In genomic region chr11:48815851-48816250, GRCm38 (mm10) we compare ENCODE assay signal across 8 mouse cellular contexts. TPM values are rescaled to one million over a fixed set of nuclear protein-coding genes. Genes with fewer than 3 reads are reported as not detected.
DNase-seq lines count a peak whose midpoint lies in the region; ATAC-seq and TF ChIP-seq lines count a peak whose summit lies in the region.

No protein-coding gene starts in this region.

- peak overlapping the region; percentile 80 for H3K9ac ChIP-seq in forebrain, embryonic 12.5 days
- peak overlapping the region; percentile 86 for H3K9ac ChIP-seq in liver, embryonic 13.5 days

- peak overlapping the region; percentile 78 for H3K4me3 ChIP-seq in C2C12 (ENCODE audit: insufficient read depth, poor library complexity, severe bottlenecking)
- H3K4me3 ChIP-seq in forebrain, embryonic 12.5 days (replicated peaks): peak overlapping the region; percentile 86
- H3K4me3 ChIP-seq in liver, embryonic 13.5 days (replicated peaks): peak overlapping the region; percentile 86

- no peak for TF ChIP-seq CTCF in C2C12 (IDR thresholded peaks at IDR 0.05; ENCODE audit: control insufficient read depth, insufficient read depth, insufficient read length)

- H3K79me2 ChIP-seq in C2C12 (ENCODE audit: control insufficient read depth, insufficient read depth): peaks cover 41% of the 10 kb centered on the region

- H3K4me1 ChIP-seq in forebrain, embryonic 12.5 days: peaks cover 23% of the 10 kb centered on the region
- peaks cover 49% of the 10 kb centered on the region for H3K4me1 ChIP-seq in liver, embryonic 13.5 days (replicated peaks)

- H3K27ac ChIP-seq in forebrain, embryonic 12.5 days: no peak overlapping the region
- H3K27ac ChIP-seq in liver, embryonic 13.5 days: peak overlapping the region; percentile 95

- DNase-seq in heart, adult 11 months: peak; percentile 95
- DNase-seq in heart, postnatal 14 days: no peak
- no peak for DNase-seq in liver, embryonic 13.5 days
- DNase-seq in urinary bladder, postnatal 10 days (ENCODE audit: low spot score): no peak
- DNase-seq in adipocyte (ENCODE audit: low spot score): no peak
- DNase-seq in gastrocnemius, postnatal 10 days: no peak

- H3K79me3 ChIP-seq in C2C12 (ENCODE audit: low read depth): peaks cover 33% of the 10 kb centered on the region

- peak overlapping the region; percentile 75 for H3ac ChIP-seq in C2C12 (ENCODE audit: control insufficient read depth, insufficient read length, low read depth)

- intact Hi-C loops in heart, postnatal 14 days (cut with DNase I): loop anchor here (2.0 to 5.0 kb wide), 2 partner anchors 15 to 386 kb away; partner anchors contain the start of genes Rack1 and Zfp62

- H3K4me2 ChIP-seq in forebrain, embryonic 12.5 days: peak overlapping the region; percentile 91
- peak overlapping the region; percentile 91 for H3K4me2 ChIP-seq in liver, embryonic 13.5 days

- ATAC-seq in forebrain, embryonic 12.5 days (ENCODE audit: low FRiP score): no peak
- ATAC-seq in liver, embryonic 13.5 days (ENCODE audit: low read depth): no peak

- peaks cover 45% of the 10 kb centered on the region for H3K36me3 ChIP-seq in C2C12 (ENCODE audit: control insufficient read depth, insufficient read depth)
- peaks cover 28% of the 10 kb centered on the region for H3K36me3 ChIP-seq in forebrain, embryonic 12.5 days (replicated peaks)
- H3K36me3 ChIP-seq in liver, embryonic 13.5 days: peaks cover 31% of the 10 kb centered on the region

- WGBS in forebrain, embryonic 12.5 days: 82% methylated on average over 16 of the region's 16 CpGs
- 56% methylated on average over 16 of the region's 16 CpGs for WGBS in liver, embryonic 13.5 days (ENCODE audit: insufficient replicate concordance)

- H3K9me3 ChIP-seq in forebrain, embryonic 12.5 days: no peaks in the 10 kb centered on the region
- no peaks in the 10 kb centered on the region for H3K9me3 ChIP-seq in liver, embryonic 13.5 days (replicated peaks)

- no peaks in the 10 kb centered on the region for H3K27me3 ChIP-seq in C2C12 (ENCODE audit: control insufficient read depth, insufficient read depth, insufficient read length)
- no peaks in the 10 kb centered on the region for H3K27me3 ChIP-seq in forebrain, embryonic 12.5 days
- H3K27me3 ChIP-seq in liver, embryonic 13.5 days: no peaks in the 10 kb centered on the region

TF ChIP-seq in C2C12, 6 proteins besides CTCF, POLR2A, EP300 and RAD21:
- TF ChIP-seq MYOD1 (IDR thresholded peaks at IDR 0.05; ENCODE audit: control insufficient read depth, insufficient read length, low read depth) (no peak), MYOG (IDR thresholded peaks at IDR 0.05; ENCODE audit: control insufficient read depth, extremely low read depth, insufficient read length) (no peak), CEBPB (IDR thresholded peaks at IDR 0.05; ENCODE audit: low read depth) (no peak), FOSL1 (IDR thresholded peaks at IDR 0.05; ENCODE audit: insufficient read depth, low read length, poor library complexity, severe bottlenecking) (no peak), MAX (IDR thresholded peaks at IDR 0.05) (no peak), USF1 (IDR thresholded peaks at IDR 0.05; ENCODE audit: low read depth) (no peak)

RNA-seq across cellular contexts. Expression of gene Trim41, which starts 1.3 kb away (rescaled TPM):
- total RNA-seq in heart, postnatal 14 days (2021): 10 to 100 TPM; 26.4 to 27.0 TPM
- polyA plus RNA-seq in C2C12 (2012; fragmentation: generic; extraction: Trizol): 24.4 TPM
- polyA plus RNA-seq in forebrain, embryonic 12.5 days (2016; fragmentation: Nextera tagmentation; extraction: Ambion mirVana): 6.2 and 6.8 TPM in 2 replicates
- polyA plus RNA-seq in liver, embryonic 13.5 days (2015; fragmentation: Nextera tagmentation; extraction: Ambion mirVana): 1.7 and 2.4 TPM in 2 replicates
- 10 to 100 TPM; 22.2 to 22.8 TPM for total RNA-seq in gastrocnemius, postnatal 10 days (2021)

RNA-seq across cellular contexts. Expression of gene Trim7, which starts 10.1 kb away (rescaled TPM):
- 10 to 100 TPM; 23.4 to 23.9 TPM for total RNA-seq in heart, postnatal 14 days (2021)
- 1.9 TPM for polyA plus RNA-seq in C2C12 (2012; fragmentation: generic; extraction: Trizol)
- polyA plus RNA-seq in forebrain, embryonic 12.5 days (2016; fragmentation: Nextera tagmentation; extraction: Ambion mirVana): 0.76 and 1.00 TPM in 2 replicates
- 0.06 and 0.09 TPM in 2 replicates for polyA plus RNA-seq in liver, embryonic 13.5 days (2015; fragmentation: Nextera tagmentation; extraction: Ambion mirVana)
- 100 to 1,000 TPM; 107 to 110 TPM for total RNA-seq in gastrocnemius, postnatal 10 days (2021)

RNA-seq across cellular contexts. Expression of gene Gm12184, which starts 10.6 kb away (rescaled TPM):
- total RNA-seq in heart, postnatal 14 days (2021): 1 to 10 TPM; 2.6 to 3.0 TPM
- polyA plus RNA-seq in C2C12 (2012; fragmentation: generic; extraction: Trizol): 8.0 TPM
- 6.8 and 9.4 TPM in 2 replicates for polyA plus RNA-seq in forebrain, embryonic 12.5 days (2016; fragmentation: Nextera tagmentation; extraction: Ambion mirVana)
- 1.2 and 1.7 TPM in 2 replicates for polyA plus RNA-seq in liver, embryonic 13.5 days (2015; fragmentation: Nextera tagmentation; extraction: Ambion mirVana)
- total RNA-seq in gastrocnemius, postnatal 10 days (2021): 1 to 10 TPM; 1.8 to 3.6 TPM

RNA-seq across cellular contexts. Expression of gene Rack1, which starts 15.7 kb away (rescaled TPM):
- total RNA-seq in heart, postnatal 14 days (2021): 100 to 1,000 TPM; 400 to 478 TPM
- polyA plus RNA-seq in C2C12 (2012; fragmentation: generic; extraction: Trizol): 3,051 TPM
- polyA plus RNA-seq in forebrain, embryonic 12.5 days (2016; fragmentation: Nextera tagmentation; extraction: Ambion mirVana): 512 and 565 TPM in 2 replicates
- 688 and 710 TPM in 2 replicates for polyA plus RNA-seq in liver, embryonic 13.5 days (2015; fragmentation: Nextera tagmentation; extraction: Ambion mirVana)
- 100 to 1,000 TPM; 536 to 557 TPM for total RNA-seq in gastrocnemius, postnatal 10 days (2021)

RNA-seq across cellular contexts. Expression of gene Irgm1, which starts 55.6 kb away (rescaled TPM):
- 1 to 10 TPM; 7.1 to 7.2 TPM for total RNA-seq in heart, postnatal 14 days (2021)
- 9.1 TPM for polyA plus RNA-seq in C2C12 (2012; fragmentation: generic; extraction: Trizol)
- polyA plus RNA-seq in forebrain, embryonic 12.5 days (2016; fragmentation: Nextera tagmentation; extraction: Ambion mirVana): 1.2 and 1.8 TPM in 2 replicates
- polyA plus RNA-seq in liver, embryonic 13.5 days (2015; fragmentation: Nextera tagmentation; extraction: Ambion mirVana): 17.0 and 19.8 TPM in 2 replicates
- 1 to 10 TPM; 5.9 to 7.0 TPM for total RNA-seq in gastrocnemius, postnatal 10 days (2021)
